12 mouse cellular contexts compared by ENCODE assay signal in the genomic region with DNA sequence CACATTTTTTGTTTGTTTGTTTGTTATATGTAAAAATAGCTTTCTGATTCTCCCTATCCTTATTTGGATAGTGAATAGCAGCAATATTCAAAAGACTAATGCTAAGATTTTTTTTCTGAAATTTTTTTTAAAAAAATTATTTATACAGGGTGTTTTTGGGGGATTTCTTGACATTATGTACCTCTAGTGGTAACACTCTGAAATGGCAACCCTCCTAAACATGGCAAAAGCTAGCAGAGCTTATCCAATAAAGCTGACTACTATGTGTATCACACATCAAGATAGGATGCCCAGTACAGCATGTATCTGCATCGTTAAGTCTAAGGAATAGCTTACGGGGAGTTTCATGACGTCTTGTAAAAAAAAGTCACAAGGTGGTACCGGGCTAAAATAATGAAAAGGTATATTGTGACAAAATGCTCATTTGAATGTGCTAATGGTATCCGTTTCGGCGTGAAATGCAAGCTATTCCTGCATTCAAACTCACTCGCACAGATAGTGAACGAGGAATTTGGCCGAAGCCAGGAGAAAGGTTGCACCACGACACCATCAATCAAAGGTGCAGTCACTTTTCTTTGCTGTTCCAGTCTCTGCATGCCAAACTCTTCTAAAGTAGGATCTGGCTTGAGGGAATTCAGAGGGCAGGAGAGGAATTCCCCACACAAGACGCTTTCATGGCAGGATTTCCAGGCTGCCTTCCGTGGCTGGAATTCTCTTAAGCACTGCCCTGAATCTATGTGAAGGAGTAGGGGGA. TPM values are rescaled to one million over a fixed set of nuclear protein-coding genes. Genes with fewer than 3 reads are reported as not detected.
DNase-seq lines count a peak whose midpoint lies in the region; ATAC-seq lines count a peak whose summit lies in the region.
"Had no signal": no experiment of that assay in that cellular context is flagged by ENCODE, and none has a peak within 500 bp of the region (broad histone marks: within the 10 kb centered on the region; RNA-seq: fewer than 3 reads in every experiment).

No protein-coding gene starts in this region.

- H3K4me1 ChIP-seq in forebrain, embryonic 14.5 days (ENCODE audit: control insufficient read depth, insufficient read depth, low read length) = peaks cover 7% of the 10 kb centered on the region; the same call in 1 of the 2 replicates
- peaks cover 4% of the 10 kb centered on the region for H3K4me1 ChIP-seq in midbrain, embryonic 12.5 days

- peak; percentile 15 for DNase-seq in embryo, embryonic 11 days
- no peak for DNase-seq in embryo, embryonic 9.5 days (ENCODE audit: extremely low spot score)
- peak; percentile 33 for DNase-seq in MN1 (ENCODE audit: low spot score)
- DNase-seq in forebrain, embryonic 14.5 days (ENCODE audit: low spot score) = peak; percentile 60
- DNase-seq in B cell, adult 2 months = no peak
- DNase-seq in heart, adult 8-10 months (ENCODE audit: low spot score) = no peak
- DNase-seq in lung, postnatal 25 days (ENCODE audit: low spot score) = no peak
- DNase-seq: liver, embryonic 13.5 days had no signal

- H3K4me3 ChIP-seq in forebrain, embryonic 14.5 days (ENCODE audit: low read depth, low read length) = peak overlapping the region; percentile 60
- peak overlapping the region; percentile 74 for H3K4me3 ChIP-seq in midbrain, embryonic 12.5 days

- peak overlapping the region; percentile 99 for H3K4me2 ChIP-seq in forebrain, embryonic 14.5 days (ENCODE audit: low read length)
- H3K4me2 ChIP-seq in midbrain, embryonic 12.5 days (replicated peaks) = peak overlapping the region; percentile 100

- no peaks in the 10 kb centered on the region for H3K9me3 ChIP-seq in forebrain, embryonic 14.5 days (replicated peaks; ENCODE audit: control insufficient read depth, low read length)
- no peaks in the 10 kb centered on the region for H3K9me3 ChIP-seq in midbrain, embryonic 12.5 days
- H3K9me3 ChIP-seq: embryonic facial prominence, embryonic 15.5 days; liver, embryonic 13.5 days had no signal

- no peak overlapping the region for H3K27ac ChIP-seq in forebrain, embryonic 14.5 days (ENCODE audit: low read depth, low read length)
- H3K27ac ChIP-seq in midbrain, embryonic 12.5 days (replicated peaks) = no peak overlapping the region
- H3K27ac ChIP-seq: embryonic facial prominence, embryonic 15.5 days; liver, embryonic 13.5 days had no signal

- peak overlapping the region; percentile 25; the same call in 1 of the 2 replicates for H3K9ac ChIP-seq in forebrain, embryonic 14.5 days (ENCODE audit: low read length)
- H3K9ac ChIP-seq in midbrain, embryonic 12.5 days (replicated peaks) = 0 out of 2 replicates have a peak overlapping the region, but pooled peaks have one; percentile 72
- H3K9ac ChIP-seq: embryonic facial prominence, embryonic 15.5 days; liver, embryonic 13.5 days had no signal

- no peaks in the 10 kb centered on the region for H3K36me3 ChIP-seq in forebrain, embryonic 14.5 days (ENCODE audit: control insufficient read depth, insufficient read depth, low read length)
- H3K36me3 ChIP-seq in midbrain, embryonic 12.5 days = no peaks in the 10 kb centered on the region
- H3K36me3 ChIP-seq: embryonic facial prominence, embryonic 15.5 days; liver, embryonic 13.5 days had no signal

- 0 out of 2 replicates have a peak, but pooled peaks cover 12% of the 10 kb centered on the region for H3K27me3 ChIP-seq in forebrain, embryonic 14.5 days (replicated peaks; ENCODE audit: control insufficient read depth, insufficient read depth, low read length)
- H3K27me3 ChIP-seq in midbrain, embryonic 12.5 days = peaks cover 25% of the 10 kb centered on the region

- 23% methylated on average over 13 of the region's 13 CpGs for WGBS in forebrain, embryonic 14.5 days
- 41% methylated on average over 13 of the region's 13 CpGs for WGBS in midbrain, embryonic 12.5 days

- ATAC-seq in forebrain, embryonic 14.5 days = no peak
- no peak for ATAC-seq in midbrain, embryonic 12.5 days (ENCODE audit: low FRiP score, low read depth)

RNA-seq across cellular contexts. Expression of a gene that starts 1.2 kb away (rescaled TPM):
- polyA plus RNA-seq in forebrain, embryonic 14.5 days (2014; fragmentation: Nextera tagmentation; extraction: Ambion mirVana) = 5.6 and 9.6 TPM in 2 replicates
- polyA plus RNA-seq in midbrain, embryonic 12.5 days (2016; fragmentation: Nextera tagmentation; extraction: Ambion mirVana) = 5.5 and 7.1 TPM in 2 replicates
- not detected for total RNA-seq in heart, adult 8-10 months (2022)
- total RNA-seq: heart, postnatal 4 days; megakaryocyte-erythroid progenitor cell, adult 5-6 weeks had no signal

Comparison
In these comparisons a context has a peak if more than half of its experiments do, and no peak if none do; other contexts are left out.
1. DNase-seq: peak in embryo, embryonic 11 days (single experiment), MN1 (single experiment) and forebrain, embryonic 14.5 days (single experiment); none in embryo, embryonic 9.5 days (single experiment), B cell, adult 2 months (0 of 2), heart, adult 8-10 months (single experiment) and lung, postnatal 25 days (single experiment).